Mouse (Mus musculus) myocyte (in vitro differentiated cells): ENCODE measurements around the gene Sphkap.

ENCODE experiments used
- E2F4 ChIP-seq: IDR thresholded peaks from one replicate; pipeline ENCODE4 v1.6.1; 2011; ENCODE audit warnings: mild to moderate bottlenecking, control low read depth, moderate library complexity; ENCODE audit not compliant: insufficient read depth
- MAX ChIP-seq: IDR thresholded peaks from one replicate; pipeline ENCODE4 v1.6.1; 2011; ENCODE audit warnings: low read depth, mild to moderate bottlenecking, control low read depth
- POLR2AphosphoS2 ChIP-seq: IDR thresholded peaks from one replicate; pipeline ENCODE4 v1.6.1; 2011; ENCODE audit warnings: low read depth, control low read depth; ENCODE audit not compliant: insufficient read length

DNA sequence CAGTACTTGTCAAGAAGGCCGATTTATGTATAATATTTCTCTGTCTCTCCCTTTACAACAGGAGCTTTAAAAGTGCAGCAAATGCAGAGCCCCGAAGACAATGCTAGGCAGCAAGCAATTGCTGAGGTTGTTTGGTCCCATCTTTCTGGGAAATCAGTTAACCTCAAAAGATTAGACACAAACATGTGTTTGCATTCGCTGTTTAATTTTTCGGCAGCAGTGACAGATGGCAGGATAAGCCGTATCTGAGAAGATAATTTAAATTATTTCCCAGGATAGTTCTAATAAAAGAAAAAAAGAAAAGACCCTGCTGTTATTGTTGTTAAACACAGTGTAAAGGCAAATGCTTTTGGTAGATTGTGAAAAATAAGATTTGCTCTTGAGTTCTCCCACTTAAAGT is 41.5 kb downstream of the Sphkap start:
- TF ChIP-seq POLR2AphosphoS2 = no peak
- no peak for TF ChIP-seq E2F4
- TF ChIP-seq MAX = no peak
